Mouse (Mus musculus): ENCODE measurements around the gene Ctrb1. TPM values are rescaled to one million over a fixed set of nuclear protein-coding genes. Genes with fewer than 3 reads are reported as not detected.

Ctrb1 gene
- polyA plus RNA-seq, 1 experiment from 2014 or later = not detected

- no peak for ATAC-seq
- no peak for DNase-seq (ENCODE audit: low read depth, low spot score)
- CTCF ChIA-PET = interaction anchor here (0.7 to 2.3 kb wide), 9 partner anchors 14 to 119 kb away, joined by 3 to 8 read pairs (median 4); no protein-coding TSS in a partner anchor
- H3K27me3 ChIP-seq = no peaks in the 10 kb centered on the region
- in situ Hi-C loops (cut with MboI; ENCODE audit: low pct_unique_long_range_greater_than_20kb) = no loop called here
- TF ChIP-seq CTCF (IDR thresholded peaks at IDR 0.05) = no peak
- POLR2A ChIA-PET = interaction anchor here (0.8 to 1.2 kb wide), 2 partner anchors 23 to 32 kb away, joined by 3 to 4 read pairs; no protein-coding TSS in a partner anchor
Observed at GRCm38 (mm10) chr8:111712135-111712534, 21.3 kb upstream of the Ctrb1 start.

- ChIA-PET CTCF (interaction anchor here (1.4 to 5.4 kb wide), 5 partner anchors 17 to 29 kb away, joined by 4 to 31 read pairs (median 7); no protein-coding TSS in a partner anchor), POLR2A (interaction anchor here (1.9 to 2.9 kb wide), 2 partner anchors 20 to 23 kb away, joined by 6 to 11 read pairs; no protein-coding TSS in a partner anchor)
- ATAC-seq = no peak
- no peak for TF ChIP-seq CTCF (IDR thresholded peaks at IDR 0.05)
- DNase-seq (ENCODE audit: low read depth, low spot score) = no peak
- no peaks in the 10 kb centered on the region for H3K27me3 ChIP-seq
- in situ Hi-C loops (cut with MboI; ENCODE audit: low pct_unique_long_range_greater_than_20kb) = no loop called here
Observed at GRCm38 (mm10) chr8:111710777-111711485, 20.1 kb upstream of the Ctrb1 start.

- DNase-seq (ENCODE audit: low read depth, low spot score) = no peak
- CTCF ChIA-PET = interaction anchor here (0.7 to 5.4 kb wide), 7 partner anchors 9 to 125 kb away, joined by 3 to 31 read pairs (median 3); no protein-coding TSS in a partner anchor
- POLR2A ChIA-PET = interaction anchor here (0.9 to 2.9 kb wide), 3 partner anchors 22 to 70 kb away, joined by 3 to 11 read pairs (median 6); no protein-coding TSS in a partner anchor
- no peaks in the 10 kb centered on the region for H3K27me3 ChIP-seq
- in situ Hi-C loops (cut with MboI; ENCODE audit: low pct_unique_long_range_greater_than_20kb) = loop anchor here (5.0 kb wide), 1 partner anchor 38 kb away; no protein-coding TSS in a partner anchor
- ATAC-seq = peak; percentile 10
- no peak for TF ChIP-seq CTCF (IDR thresholded peaks at IDR 0.05)
Observed at GRCm38 (mm10) chr8:111709223-111709622, 18.4 kb upstream of the Ctrb1 start.

GRCm38 (mm10) chr8:111708265-111708664, 17.5 kb upstream of the Ctrb1 start:
- ATAC-seq = peak; percentile 37
- CTCF ChIA-PET = interaction anchor here (0.9 to 5.4 kb wide), 6 partner anchors 9 to 126 kb away, joined by 3 to 31 read pairs (median 3); no protein-coding TSS in a partner anchor
- H3K27me3 ChIP-seq = no peaks in the 10 kb centered on the region
- POLR2A ChIA-PET = interaction anchor here (0.7 to 0.9 kb wide), 3 partner anchors 23 to 71 kb away, joined by 3 read pairs; no protein-coding TSS in a partner anchor
- no peak for TF ChIP-seq CTCF (IDR thresholded peaks at IDR 0.05)
- DNase-seq (ENCODE audit: low read depth, low spot score) = peak; percentile 73
- in situ Hi-C loops (cut with MboI; ENCODE audit: low pct_unique_long_range_greater_than_20kb) = loop anchor here (5.0 kb wide), 1 partner anchor 39 kb away; no protein-coding TSS in a partner anchor

GRCm38 (mm10) chr8:111705699-111706098, 14.9 kb upstream of the Ctrb1 start:
- DNase-seq (ENCODE audit: low read depth, low spot score) (no peak), ATAC-seq (no peak)
- in situ Hi-C loops (cut with MboI; ENCODE audit: low pct_unique_long_range_greater_than_20kb) = loop anchor here (5.0 kb wide), 1 partner anchor 42 kb away; no protein-coding TSS in a partner anchor
- ChIA-PET POLR2A (no interaction called here), CTCF (interaction anchor here (2.4 kb wide), 1 partner anchor 30 kb away, joined by 6 read pairs; no protein-coding TSS in a partner anchor)
- no peak for TF ChIP-seq CTCF (IDR thresholded peaks at IDR 0.05)
- H3K27me3 ChIP-seq = no peaks in the 10 kb centered on the region

- DNase-seq (ENCODE audit: low read depth, low spot score) (no peak), ATAC-seq (no peak)
- H3K27me3 ChIP-seq = no peaks in the 10 kb centered on the region
- in situ Hi-C loops (cut with MboI; ENCODE audit: low pct_unique_long_range_greater_than_20kb) = loop anchor here (5.0 kb wide), 1 partner anchor 42 kb away; no protein-coding TSS in a partner anchor
- CTCF ChIA-PET = interaction anchor here (1.3 to 2.4 kb wide), 2 partner anchors 12 to 30 kb away, joined by 3 to 6 read pairs; no protein-coding TSS in a partner anchor
- TF ChIP-seq CTCF (IDR thresholded peaks at IDR 0.05) = no peak
- POLR2A ChIA-PET = no interaction called here
Observed at GRCm38 (mm10) chr8:111705222-111705621, 14.4 kb upstream of the Ctrb1 start.

- in situ Hi-C loops (cut with MboI; ENCODE audit: low pct_unique_long_range_greater_than_20kb) = no loop called here
- no peak for TF ChIP-seq CTCF (IDR thresholded peaks at IDR 0.05)
- ChIA-PET CTCF (interaction anchor here (1.3 to 2.4 kb wide), 2 partner anchors 12 to 31 kb away, joined by 3 to 6 read pairs; no protein-coding TSS in a partner anchor), POLR2A (interaction anchor here (0.9 kb wide), 1 partner anchor 41 kb away, joined by 3 read pairs; no protein-coding TSS in a partner anchor)
- ATAC-seq (no peak), DNase-seq (ENCODE audit: low read depth, low spot score) (no peak)
- no peaks in the 10 kb centered on the region for H3K27me3 ChIP-seq
Observed at GRCm38 (mm10) chr8:111704585-111704984, 13.8 kb upstream of the Ctrb1 start.

- in situ Hi-C loops (cut with MboI; ENCODE audit: low pct_unique_long_range_greater_than_20kb) = no loop called here
- ATAC-seq (no peak), DNase-seq (ENCODE audit: low read depth, low spot score) (no peak)
- no peaks in the 10 kb centered on the region for H3K27me3 ChIP-seq
- ChIA-PET POLR2A (no interaction called here), CTCF (interaction anchor here (1.2 to 1.5 kb wide), 2 partner anchors 9 to 16 kb away, joined by 3 to 8 read pairs; partner anchors contain the start of gene Ctrb1)
- TF ChIP-seq CTCF (IDR thresholded peaks at IDR 0.05) = no peak
Observed at GRCm38 (mm10) chr8:111701380-111701779, 10.6 kb upstream of the Ctrb1 start.

- H3K27me3 ChIP-seq = no peaks in the 10 kb centered on the region
- CTCF ChIA-PET = interaction anchor here (1.2 to 1.5 kb wide), 2 partner anchors 9 to 15 kb away, joined by 3 to 8 read pairs; partner anchors contain the start of gene Ctrb1
- ATAC-seq (no peak), DNase-seq (ENCODE audit: low read depth, low spot score) (no peak)
- TF ChIP-seq CTCF (IDR thresholded peaks at IDR 0.05) = no peak
- POLR2A ChIA-PET = no interaction called here
- in situ Hi-C loops (cut with MboI; ENCODE audit: low pct_unique_long_range_greater_than_20kb) = no loop called here
Observed at GRCm38 (mm10) chr8:111700740-111701139, 9.9 kb upstream of the Ctrb1 start.

- DNase-seq (ENCODE audit: low read depth, low spot score) = no peak
- POLR2A ChIA-PET = no interaction called here
- H3K27me3 ChIP-seq = no peaks in the 10 kb centered on the region
- ATAC-seq = no peak
- no peak for TF ChIP-seq CTCF (IDR thresholded peaks at IDR 0.05)
- CTCF ChIA-PET = interaction anchor here (2.0 kb wide), 1 partner anchor 124 kb away, joined by 5 read pairs; no protein-coding TSS in a partner anchor
- in situ Hi-C loops (cut with MboI; ENCODE audit: low pct_unique_long_range_greater_than_20kb) = no loop called here
Observed at GRCm38 (mm10) chr8:111700201-111700600, 9.4 kb upstream of the Ctrb1 start.
